In the genomic region with DNA sequence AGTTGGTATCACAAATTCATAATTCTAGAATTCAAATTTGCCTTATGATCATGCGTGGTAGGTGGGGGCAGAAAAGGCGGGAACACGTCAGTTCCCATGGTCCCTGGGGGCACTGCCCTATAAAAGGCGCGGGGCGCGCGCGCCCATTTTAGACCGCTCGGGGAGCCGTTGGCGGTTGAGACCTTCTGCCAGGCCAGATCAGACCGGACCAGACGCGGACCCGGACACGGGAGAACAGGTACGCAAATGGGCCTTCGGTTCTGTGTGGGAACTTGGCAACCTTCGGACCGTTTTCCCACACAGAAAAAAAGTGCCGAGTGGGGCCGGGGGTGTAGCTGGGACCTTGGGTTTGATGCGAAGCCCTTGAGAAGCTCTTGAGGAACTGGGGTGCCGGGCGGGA, we compare ENCODE assay signal across 27 mouse cellular contexts. TPM values are rescaled to one million over a fixed set of nuclear protein-coding genes. Genes with fewer than 3 reads are reported as not detected.
DNase-seq lines count a peak whose midpoint lies in the region; ATAC-seq and TF ChIP-seq lines count a peak whose summit lies in the region.
"Had no signal": no experiment of that assay in that cellular context is flagged by ENCODE, and none has a peak within 500 bp of the region (broad histone marks: within the 10 kb centered on the region; RNA-seq: fewer than 3 reads in every experiment).

No protein-coding gene starts in this region.

- H3K9me3 ChIP-seq in E14TG2a.4 (ENCODE audit: low read length) = no peaks in the 10 kb centered on the region
- peaks cover 6% of the 10 kb centered on the region; the same call in 1 of the 2 replicates for H3K9me3 ChIP-seq in forebrain, embryonic 11.5 days (ENCODE audit: control insufficient read depth, low read length)
- H3K9me3 ChIP-seq: intestine, embryonic 15.5 days had no signal

- 92% methylated on average over 27 of the region's 27 CpGs for WGBS in forebrain, embryonic 11.5 days

- no peaks in the 10 kb centered on the region for H3K36me3 ChIP-seq in E14TG2a.4 (ENCODE audit: insufficient read depth, low read length)
- no peaks in the 10 kb centered on the region for H3K36me3 ChIP-seq in forebrain, embryonic 11.5 days (ENCODE audit: control insufficient read depth, insufficient read depth, low read length)
- H3K36me3 ChIP-seq: forebrain, embryonic 12.5 days; hindbrain, embryonic 10.5 days; hindbrain, embryonic 13.5 days; intestine, embryonic 15.5 days had no signal

- no peak overlapping the region for H3K9ac ChIP-seq in forebrain, embryonic 11.5 days (ENCODE audit: low read length)
- H3K9ac ChIP-seq: forebrain, embryonic 12.5 days; forebrain, postnatal 0 days; hindbrain, embryonic 13.5 days; intestine, embryonic 15.5 days had no signal

- intact Hi-C loops in gastrocnemius, postnatal 36 days (cut with DNase I) = no loop called here

- ATAC-seq in forebrain, embryonic 11.5 days (replicated peaks; ENCODE audit: low FRiP score) = no peak
- ATAC-seq: forebrain, postnatal 0 days; hindbrain, embryonic 16.5 days; intestine, embryonic 15.5 days had no signal

- no peak overlapping the region for H3K27ac ChIP-seq in forebrain, embryonic 11.5 days (ENCODE audit: low read depth, low read length)
- H3K27ac ChIP-seq: forebrain, embryonic 12.5 days; gastrocnemius, adult 2 months; heart, adult 2 months; hindbrain, embryonic 10.5 days; hindbrain, embryonic 13.5 days; intestine, embryonic 15.5 days had no signal

- no peaks in the 10 kb centered on the region for H3K4me1 ChIP-seq in E14TG2a.4 (replicated peaks; ENCODE audit: low read depth, low read length)
- no peaks in the 10 kb centered on the region for H3K4me1 ChIP-seq in forebrain, embryonic 11.5 days (replicated peaks; ENCODE audit: control insufficient read depth, insufficient read depth, low read length)
- H3K4me1 ChIP-seq: forebrain, embryonic 12.5 days; hindbrain, embryonic 10.5 days; hindbrain, embryonic 13.5 days; intestine, embryonic 15.5 days had no signal

- H3K27me3 ChIP-seq in E14TG2a.4 (ENCODE audit: insufficient read depth, low read length) = peaks cover 37% of the 10 kb centered on the region
- H3K27me3 ChIP-seq in forebrain, embryonic 11.5 days (ENCODE audit: control insufficient read depth, insufficient read depth, low read length) = no peaks in the 10 kb centered on the region
- H3K27me3 ChIP-seq: CH12.LX; forebrain, embryonic 12.5 days; intestine, embryonic 15.5 days had no signal

- DNase-seq in ES-CJ7 (ENCODE audit: low read depth, low spot score) (peak; percentile 38), ZHBTc4 (ENCODE audit: low read depth, low spot score) (peak; percentile 60)
- peak; percentile 86 for DNase-seq in testis, postnatal 14 days (ENCODE audit: low spot score)
- DNase-seq in kidney, postnatal 25 days = no peak
- DNase-seq in gastrocnemius, postnatal 36 days = no peak
- no peak for DNase-seq in forebrain, embryonic 11.5 days (ENCODE audit: low spot score)
- DNase-seq: adrenal gland, postnatal 10 days; adrenal gland, postnatal 36 days; B cell, adult 2 months; cerebellum, adult 18-20 months; cerebellum, adult 9-10 months; cerebellum, postnatal 14 days; forebrain, postnatal 0 days; gastrocnemius, adult 2 months; gastrocnemius, postnatal 14 days; heart, adult 2 months; heart, postnatal 36 days; kidney, adult 11 months had no signal

- TF ChIP-seq CTCF in E14TG2a.4 (conservative IDR thresholded peaks at IDR 0.05; ENCODE audit: low read length) = no peak

- H3K4me3 ChIP-seq in E14TG2a.4 (replicated peaks; ENCODE audit: low read length) = peak overlapping the region; percentile 61
- H3K4me3 ChIP-seq in forebrain, embryonic 11.5 days (ENCODE audit: low read depth, low read length) = no peak overlapping the region
- H3K4me3 ChIP-seq: forebrain, embryonic 12.5 days; gastrocnemius, adult 2 months; heart, adult 2 months; hindbrain, embryonic 10.5 days; hindbrain, embryonic 13.5 days; intestine, embryonic 15.5 days had no signal

- no peak overlapping the region for H3K4me2 ChIP-seq in forebrain, embryonic 11.5 days (ENCODE audit: low read depth, low read length, severe bottlenecking)
- H3K4me2 ChIP-seq: forebrain, embryonic 12.5 days; heart, embryonic 11.5 days; hindbrain, embryonic 13.5 days; intestine, embryonic 15.5 days had no signal

RNA-seq across cellular contexts. Expression of gene Cxcr3, which starts 38.4 kb away (rescaled TPM):
- total RNA-seq in gastrocnemius, postnatal 36 days (2021) = not detected
- 0.11 TPM in 1 of 2 replicates, not detected in the other for polyA plus RNA-seq in forebrain, embryonic 11.5 days (2014; fragmentation: Nextera tagmentation; extraction: Ambion mirVana)
- total RNA-seq: CH12.LX; gastrocnemius, adult 2 months; heart, adult 2 months; MEL had no signal
- polyA plus RNA-seq: heart, embryonic 11.5 days; hindbrain, embryonic 10.5 days had no signal

RNA-seq across cellular contexts. Expression of gene Ogt, which starts 55.8 kb away (rescaled TPM):
- 10 to 100 TPM; 59.2 to 64.7 TPM for total RNA-seq in gastrocnemius, postnatal 36 days (2021)
- 215 and 230 TPM in 2 replicates for polyA plus RNA-seq in forebrain, embryonic 11.5 days (2014; fragmentation: Nextera tagmentation; extraction: Ambion mirVana)

Comparison
In these comparisons a context has a peak if more than half of its experiments do, and no peak if none do; other contexts are left out.
1. DNase-seq: peak in ES-CJ7 (single experiment), ZHBTc4 (single experiment) and testis, postnatal 14 days (single experiment); none in kidney, postnatal 25 days (0 of 2), gastrocnemius, postnatal 36 days (0 of 2) and forebrain, embryonic 11.5 days (single experiment).